Mouse (Mus musculus) gastrocnemius, adult 2 months (tissue): ENCODE results near the gene Alg9. TPM values are rescaled to one million over a fixed set of nuclear protein-coding genes. Genes with fewer than 3 reads are reported as not detected.

Experiments
- DNase-seq: peaks from one replicate; pipeline ENCODE4 v3.0.0; 2022
- H3K27ac ChIP-seq: fragments of 200-600 bp; 2 replicates; pipeline ENCODE4 v1.8.1; 2022; ENCODE audit warnings: mild to moderate bottlenecking
- H3K4me3 ChIP-seq: fragments of 200-600 bp; 2 replicates; pipeline ENCODE4 v1.8.1; 2022; ENCODE audit warnings: mild to moderate bottlenecking, moderate library complexity
- CTCF ChIP-seq: fragments of 200-600 bp; IDR thresholded peaks from 2 replicates; pipeline ENCODE4 v1.8.1; 2022; ENCODE audit warnings: antibody characterized with exemption, mild to moderate bottlenecking, moderate library complexity
- intact Hi-C: fragments of 180-260 bp; cut with DNase I; formaldehyde crosslinking; loops from one replicate; pipeline ENCODE4 v1.15.1; 2025
- total RNA-seq, 2 experiments: library from RNA; stranded (reverse); gene quantifications; 2 replicates each; pipeline ENCODE4 v1.2.3; 2021

The Alg9 gene
- total RNA-seq, 2 experiments from 2014 or later, result 7.8 to 11.2 TPM

DNA sequence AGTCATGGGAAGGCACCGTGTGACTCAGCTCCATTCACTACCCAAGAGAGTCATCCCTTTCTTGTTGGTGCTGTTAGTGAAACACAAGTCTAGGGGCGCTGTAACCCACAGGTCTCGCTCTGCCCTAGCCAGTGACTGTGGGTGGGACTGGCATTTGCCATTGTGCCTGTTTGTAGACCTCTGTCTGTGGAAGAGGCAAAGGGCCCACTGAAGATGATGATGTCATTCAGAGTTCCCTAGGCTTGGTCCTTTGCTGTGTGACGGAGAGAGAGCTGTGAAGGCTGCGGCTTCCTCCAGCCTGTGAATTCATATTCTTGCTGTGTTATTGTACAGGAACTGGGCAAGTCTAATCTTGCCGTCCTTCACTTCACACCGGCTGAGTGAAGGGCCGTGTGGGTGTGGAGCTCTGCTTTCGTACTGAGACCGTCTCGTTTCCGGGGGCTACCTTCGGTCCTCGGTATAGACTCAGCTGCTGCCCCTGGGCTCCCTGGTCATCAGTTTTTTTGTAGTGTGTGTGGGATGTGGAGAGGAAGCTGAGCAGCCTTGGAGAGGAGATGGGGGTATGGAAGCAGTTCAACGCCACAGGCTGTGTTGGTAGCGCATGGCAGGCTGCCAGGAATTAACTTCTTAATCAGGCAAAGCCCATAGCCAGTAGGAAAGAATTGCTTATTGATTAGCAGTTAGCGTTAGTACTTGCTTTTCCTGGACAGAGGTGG, 78.0 kb downstream of the Alg9 start:
- DNase-seq, result no peak
- Histone ChIP-seq H3K4me3 (no peak overlapping the region), H3K27ac (no peak overlapping the region)
- TF ChIP-seq CTCF, result no peak
- intact Hi-C loops, result no loop called here

GRCm38 (mm10) chr9:50854376-50854775, 79.6 kb downstream of the Alg9 start:
- H3K27ac ChIP-seq, result no peak overlapping the region
- TF ChIP-seq CTCF, result no peak
- no peak overlapping the region for H3K4me3 ChIP-seq
- intact Hi-C loops, result no loop called here
- peak; percentile 7 for DNase-seq

DNA sequence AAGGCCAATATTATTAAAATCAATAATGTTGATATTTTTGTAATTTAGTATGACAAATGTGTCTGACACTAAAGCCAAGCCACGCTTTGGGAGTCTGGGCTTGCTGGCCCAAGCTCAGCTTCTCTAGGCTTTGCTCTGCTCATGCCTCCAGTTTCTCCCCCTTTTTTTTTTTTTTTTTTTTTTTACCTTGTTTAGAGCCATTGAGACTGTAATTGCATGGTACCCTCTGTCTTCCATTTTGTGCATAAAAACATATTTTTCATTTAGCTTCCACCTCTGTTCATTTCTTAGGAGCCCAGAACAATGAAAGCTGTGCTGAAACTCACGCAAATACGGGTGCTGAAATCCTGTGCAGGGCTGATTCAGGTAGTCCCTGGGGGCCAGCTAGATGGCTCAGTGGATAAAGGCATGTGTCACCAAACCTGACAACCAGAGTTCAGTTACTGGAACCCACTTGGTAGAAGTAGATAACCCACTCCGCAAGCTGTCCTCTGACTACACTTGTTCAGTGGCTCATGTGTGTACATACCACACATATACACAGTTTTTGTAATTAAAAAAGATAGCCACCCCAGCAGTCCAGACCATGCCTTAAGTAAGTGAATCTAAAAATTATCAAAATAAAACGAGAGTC, 80.4 kb downstream of the Alg9 start:
- Histone ChIP-seq H3K4me3 (no peak overlapping the region), H3K27ac (no peak overlapping the region)
- no peak for TF ChIP-seq CTCF
- DNase-seq, result peak; percentile 2
- intact Hi-C loops, result no loop called here

- intact Hi-C loops, result loop anchor here (2.0 kb wide), 1 partner anchor 29 kb away; no protein-coding TSS in a partner anchor
- TF ChIP-seq CTCF, result no peak
- peak overlapping the region; percentile 94 for H3K4me3 ChIP-seq
- peak; percentile 14 for DNase-seq
- peak overlapping the region; percentile 89 for H3K27ac ChIP-seq
Observed at GRCm38 (mm10) chr9:50855780-50856179, 81.0 kb downstream of the Alg9 start.

- H3K4me3 ChIP-seq, result peak overlapping the region; percentile 94
- peak overlapping the region; percentile 89 for H3K27ac ChIP-seq
- peak; percentile 91 for DNase-seq
- intact Hi-C loops, result loop anchor here (2.0 kb wide), 1 partner anchor 28 kb away; no protein-coding TSS in a partner anchor
- no peak for TF ChIP-seq CTCF
Observed at GRCm38 (mm10) chr9:50856341-50857081, 81.7 kb downstream of the Alg9 start.

- peak overlapping the region; percentile 89 for H3K27ac ChIP-seq
- DNase-seq, result no peak
- H3K4me3 ChIP-seq, result peak overlapping the region; percentile 94
- intact Hi-C loops, result loop anchor here (2.0 kb wide), 1 partner anchor 28 kb away; no protein-coding TSS in a partner anchor
- TF ChIP-seq CTCF, result no peak
Observed at GRCm38 (mm10) chr9:50857082-50857641, 82.3 kb downstream of the Alg9 start.

GRCm38 (mm10) chr9:50858681-50859080, 83.9 kb downstream of the Alg9 start:
- TF ChIP-seq CTCF, result no peak
- H3K27ac ChIP-seq, result no peak overlapping the region
- intact Hi-C loops, result no loop called here
- DNase-seq, result peak; percentile 6
- H3K4me3 ChIP-seq, result no peak overlapping the region

- Histone ChIP-seq H3K4me3 (no peak overlapping the region), H3K27ac (no peak overlapping the region)
- TF ChIP-seq CTCF, result no peak
- intact Hi-C loops, result no loop called here
- peak; percentile 8 for DNase-seq
Observed at GRCm38 (mm10) chr9:50861119-50861839, 86.5 kb downstream of the Alg9 start.

DNA sequence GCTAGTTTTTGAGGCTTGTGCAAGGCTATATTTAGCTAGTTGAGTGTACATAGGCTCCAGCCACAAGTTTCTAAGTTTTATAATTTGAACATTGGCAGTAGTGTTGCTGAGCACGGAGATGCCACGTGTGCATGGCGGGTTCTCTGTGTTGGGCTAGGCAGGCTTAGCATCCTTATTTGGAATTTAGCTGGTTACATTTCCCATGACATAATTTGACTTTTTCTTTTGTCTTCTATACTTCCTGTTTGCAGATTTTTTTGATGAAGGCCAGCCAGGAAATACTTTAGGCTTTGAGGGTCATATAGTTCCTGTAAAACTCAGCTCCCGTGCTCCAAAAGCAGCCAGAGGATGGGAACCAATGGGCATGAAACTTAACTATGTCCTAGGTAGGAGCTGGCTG, 89.0 kb downstream of the Alg9 start:
- no peak for TF ChIP-seq CTCF
- H3K27ac ChIP-seq, result peak overlapping the region; percentile 33; the same call in 1 of the 2 replicates
- no peak for DNase-seq
- H3K4me3 ChIP-seq, result no peak overlapping the region
- intact Hi-C loops, result no loop called here

- intact Hi-C loops, result no loop called here
- TF ChIP-seq CTCF, result no peak
- Histone ChIP-seq H3K27ac (no peak overlapping the region), H3K4me3 (no peak overlapping the region)
- no peak for DNase-seq
Observed at GRCm38 (mm10) chr9:50864877-50865276, 90.1 kb downstream of the Alg9 start.

DNA sequence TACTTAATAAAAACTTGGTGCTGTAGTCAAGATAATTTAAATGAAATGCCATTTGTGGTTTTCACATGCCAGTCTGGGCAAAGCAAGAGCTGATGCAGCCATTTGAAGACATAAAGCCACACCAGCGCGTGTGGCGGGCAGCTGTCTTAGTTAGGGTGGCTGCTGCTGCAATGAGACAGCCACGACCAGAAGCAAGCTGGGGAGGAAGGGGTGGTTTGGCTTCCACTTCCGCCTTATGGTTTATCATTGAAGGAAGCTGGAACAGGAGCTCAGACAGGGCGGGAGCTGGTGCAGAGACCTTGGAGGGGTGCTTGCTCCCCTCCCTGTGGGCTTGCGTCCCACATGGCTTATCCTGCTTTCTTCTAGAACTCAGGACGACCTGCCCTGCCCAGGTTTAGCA, 91.0 kb downstream of the Alg9 start:
- no peak overlapping the region for H3K27ac ChIP-seq

DNA sequence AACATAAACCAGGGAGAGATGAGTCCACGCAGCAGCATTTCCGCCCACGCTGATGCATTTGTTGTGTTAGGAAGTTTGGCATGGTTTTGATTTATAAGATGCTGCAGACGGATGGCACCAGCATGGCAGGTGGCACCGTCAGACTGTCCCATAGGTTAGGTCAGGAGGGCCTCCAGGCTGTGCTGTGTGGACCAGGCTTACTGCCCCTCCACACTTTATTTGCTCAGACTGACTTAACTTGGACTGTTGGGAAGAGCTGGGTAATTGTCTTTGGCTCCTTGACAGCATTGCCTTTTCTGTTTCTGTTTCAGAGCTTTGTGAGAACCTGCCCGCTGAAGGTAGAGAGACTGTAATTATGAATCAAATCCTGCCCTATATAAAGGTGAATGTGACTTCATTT, 92.2 kb downstream of the Alg9 start:
- Histone ChIP-seq H3K4me3 (no peak overlapping the region), H3K27ac (no peak overlapping the region)
- TF ChIP-seq CTCF, result no peak
- intact Hi-C loops, result no loop called here
- DNase-seq, result no peak

More for the DNA sequence above, 91.0 kb downstream of the Alg9 start:
- intact Hi-C loops, result no loop called here
- DNase-seq, result no peak
- TF ChIP-seq CTCF, result no peak
- no peak overlapping the region for H3K4me3 ChIP-seq
